Mouse (Mus musculus) mesoderm, embryonic 11.5 days (tissue): ENCODE results near the gene Crybg3.

ENCODE experiments used
- DNase-seq: peaks from one replicate; pipeline ENCODE4 v3.0.0-alpha.2; 2012; ENCODE audit warnings: low read depth, low spot score

Gene Crybg3

DNA sequence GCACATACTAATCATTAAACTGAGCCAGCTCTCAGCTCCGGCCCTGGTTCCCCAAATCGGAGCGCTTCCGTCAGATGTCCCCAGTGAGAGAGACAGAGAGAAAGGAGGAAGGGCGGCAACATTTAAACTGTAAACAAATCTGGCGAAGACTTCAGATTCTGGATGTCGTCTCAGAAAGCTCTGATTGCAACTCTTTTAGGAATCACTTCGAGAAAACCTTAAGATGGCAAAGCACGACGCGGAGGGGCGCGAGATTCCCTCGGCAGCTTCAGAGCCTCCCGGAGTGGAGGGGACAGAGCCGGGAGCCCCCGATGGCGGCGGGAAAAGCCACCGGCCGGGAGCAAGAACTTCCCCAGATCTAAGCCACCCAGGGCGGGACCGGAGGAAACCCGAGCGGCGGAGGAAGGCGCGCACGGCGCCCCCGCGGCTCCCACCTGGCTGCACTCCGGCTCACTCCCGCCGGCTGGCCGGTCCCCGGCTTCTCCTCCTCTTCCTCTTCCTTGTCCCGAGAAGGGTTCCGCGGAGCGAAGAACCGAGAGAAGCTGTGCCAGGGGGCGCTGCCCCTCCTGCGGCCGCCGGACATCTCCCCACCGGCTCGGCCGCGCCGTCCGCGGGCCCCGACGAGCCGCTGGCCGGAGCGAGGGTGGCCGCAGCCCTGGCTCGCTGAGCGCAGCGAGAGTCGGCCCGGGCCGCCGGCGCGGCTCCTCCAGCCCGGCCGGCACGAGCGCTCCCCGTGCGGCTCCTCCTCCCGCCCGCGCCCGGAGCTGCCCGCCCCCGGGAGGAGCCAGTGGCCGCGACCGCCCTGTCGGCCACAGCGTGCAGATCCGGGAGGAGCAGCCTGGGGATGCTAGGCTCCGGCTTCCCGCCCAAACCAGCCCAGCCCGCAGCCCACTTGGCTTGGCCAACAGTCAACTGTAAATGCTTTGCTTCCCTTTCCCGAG is at the start of gene Crybg3:
Crybg3 (minus strand) TSS at position 669 of the 941 bp plus-strand sequence.
- DNase-seq: peak; percentile 76

DNA sequence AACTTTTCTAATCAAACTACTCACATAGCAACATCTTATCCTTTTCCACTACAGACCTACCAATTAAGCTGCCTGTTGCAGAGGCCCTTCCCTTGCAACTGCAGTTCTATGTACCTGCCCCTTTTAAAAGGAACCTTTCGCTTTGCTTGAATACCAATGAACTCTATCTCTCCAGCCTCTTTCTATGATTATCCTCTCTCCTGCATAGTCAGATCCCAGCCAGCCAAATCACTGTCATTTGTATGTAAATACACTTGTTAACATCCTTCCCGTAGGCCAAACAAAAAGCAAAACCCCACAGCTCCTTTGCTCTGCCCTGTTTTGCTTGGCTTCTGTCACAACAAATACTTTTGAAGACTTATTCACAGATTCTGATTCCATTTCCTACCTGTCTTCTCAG is 43.0 kb upstream of the Crybg3 start:
- DNase-seq: no peak

DNA sequence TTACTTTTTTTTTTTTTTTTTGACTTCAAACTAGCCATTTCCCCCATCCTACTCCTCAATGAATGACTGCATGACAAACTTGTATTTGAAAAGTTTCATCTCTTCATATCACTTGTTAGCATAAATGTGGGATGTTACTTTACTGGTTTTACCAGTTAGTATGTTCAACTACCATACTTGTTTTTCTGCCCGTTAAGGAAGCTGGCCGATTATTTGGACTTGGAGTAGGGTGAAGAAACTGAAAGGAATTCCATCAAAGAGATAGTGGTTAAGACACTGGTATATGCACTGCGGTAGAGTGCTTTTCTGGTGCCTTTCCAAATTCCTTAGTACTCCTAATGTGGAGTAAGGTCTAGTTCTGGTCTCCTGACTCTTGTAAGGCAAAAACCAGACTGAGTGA is 39.2 kb upstream of the Crybg3 start:
- no peak for DNase-seq

DNA sequence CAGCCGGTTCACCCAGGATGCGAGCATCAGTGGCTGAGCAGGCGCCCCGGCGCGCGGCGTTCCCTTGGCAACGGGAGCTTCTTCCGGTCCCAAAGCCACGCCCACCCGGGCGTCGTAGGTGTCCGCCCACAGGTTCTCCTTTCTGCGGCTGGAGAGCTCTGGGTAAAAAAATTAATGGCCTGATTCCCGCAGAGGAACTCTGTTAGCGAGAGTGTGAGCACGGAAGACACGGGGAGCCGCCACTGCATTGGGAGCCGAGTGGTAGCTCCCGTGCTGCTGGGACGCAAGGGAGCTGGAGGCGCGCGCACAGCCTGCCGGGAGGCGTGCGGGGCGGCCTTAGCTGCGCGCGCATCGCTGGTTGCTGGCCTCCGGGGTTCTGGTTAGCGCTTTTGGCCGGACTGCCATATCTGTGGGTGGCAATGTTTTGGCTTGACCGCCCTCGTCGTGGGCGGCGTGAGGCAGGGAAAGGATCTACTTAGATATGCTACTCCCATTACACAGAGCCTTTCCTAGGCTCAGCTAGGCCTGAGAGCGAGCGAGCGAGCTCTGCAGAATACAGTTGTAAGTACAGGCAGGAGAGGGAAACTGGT is 38.4 kb upstream of the Crybg3 start, which contains the start of gene Arl6:
Arl6 (minus strand) TSS at position 290 of the 590 bp plus-strand sequence.
- DNase-seq: peak; percentile 94

DNA sequence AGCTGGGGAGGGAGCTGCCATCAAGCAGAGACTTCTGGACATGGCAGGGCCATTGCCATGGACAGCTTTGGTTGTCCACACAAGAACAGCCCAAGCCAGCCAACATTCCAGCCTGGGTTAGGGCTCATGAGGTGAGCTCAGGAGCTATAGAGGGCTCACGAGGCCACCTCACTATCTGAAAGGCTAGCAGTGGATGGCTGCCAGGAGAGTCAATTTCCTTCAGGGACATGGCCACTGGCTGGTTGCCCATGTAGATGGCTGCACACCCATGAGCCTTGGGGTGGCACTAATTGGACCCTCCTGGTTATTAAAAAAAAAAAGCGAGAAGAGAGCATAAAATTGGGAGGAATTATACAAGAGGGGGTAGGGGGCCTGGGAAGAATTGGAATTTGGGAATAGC is 33.8 kb upstream of the Crybg3 start:
- DNase-seq: no peak

DNA sequence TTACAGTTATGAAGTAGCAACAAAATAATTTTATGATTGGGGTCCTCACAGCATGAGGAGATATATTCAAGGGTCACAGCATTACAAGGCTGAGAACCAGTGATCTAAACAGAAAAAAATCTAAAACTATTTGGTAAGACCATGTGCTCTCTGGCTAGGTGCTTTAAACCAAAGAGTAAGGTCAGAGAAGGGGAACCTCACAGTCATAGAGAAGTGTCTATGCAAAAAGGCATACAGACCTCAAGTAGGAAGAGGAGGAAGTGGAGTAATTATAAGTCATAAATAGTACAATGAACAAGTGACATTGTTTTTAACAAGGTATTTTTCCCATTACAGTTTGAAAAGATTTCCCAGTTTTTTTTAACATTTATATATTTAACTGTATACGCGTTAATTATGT is 20.8 kb upstream of the Crybg3 start:
- no peak for DNase-seq

DNA sequence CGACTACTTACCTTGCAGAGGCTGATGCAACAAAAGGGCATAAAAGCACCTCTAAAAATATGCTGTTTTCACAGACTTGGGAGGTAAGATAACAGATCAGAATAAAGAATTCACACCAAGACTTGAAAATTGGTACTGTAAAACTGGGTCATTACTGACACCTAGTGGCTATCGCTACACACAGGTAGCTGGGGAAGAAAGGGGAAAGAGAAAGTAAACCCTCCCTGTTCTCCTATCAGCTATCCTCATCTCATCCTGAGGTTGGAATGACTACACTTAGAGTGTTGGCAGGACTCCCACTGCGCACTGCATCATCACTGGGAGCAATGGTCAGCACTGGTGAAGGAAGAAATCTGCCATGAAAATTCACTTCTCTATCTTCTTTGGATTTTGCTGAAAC is 16.4 kb upstream of the Crybg3 start:
- peak; percentile 44 for DNase-seq

DNA sequence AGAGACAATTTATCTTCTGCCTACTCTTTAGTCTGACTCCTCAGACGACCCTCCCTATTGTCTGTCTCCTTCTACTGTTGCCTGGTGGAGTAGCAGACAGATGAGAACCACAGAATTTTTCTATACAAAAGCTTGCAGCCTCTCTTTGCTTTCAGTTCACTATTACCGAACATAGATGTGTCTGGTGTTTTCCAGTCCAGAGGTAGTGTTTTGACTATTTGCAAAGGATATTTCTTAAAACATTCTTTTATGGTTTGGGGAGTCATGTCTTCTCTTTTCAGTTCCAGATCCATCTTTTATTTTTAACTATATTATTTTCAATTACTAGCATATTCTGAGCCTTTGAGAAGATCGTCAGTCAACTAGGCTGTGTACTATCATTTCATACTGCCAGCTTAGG is 14.9 kb upstream of the Crybg3 start:
- no peak for DNase-seq

DNA sequence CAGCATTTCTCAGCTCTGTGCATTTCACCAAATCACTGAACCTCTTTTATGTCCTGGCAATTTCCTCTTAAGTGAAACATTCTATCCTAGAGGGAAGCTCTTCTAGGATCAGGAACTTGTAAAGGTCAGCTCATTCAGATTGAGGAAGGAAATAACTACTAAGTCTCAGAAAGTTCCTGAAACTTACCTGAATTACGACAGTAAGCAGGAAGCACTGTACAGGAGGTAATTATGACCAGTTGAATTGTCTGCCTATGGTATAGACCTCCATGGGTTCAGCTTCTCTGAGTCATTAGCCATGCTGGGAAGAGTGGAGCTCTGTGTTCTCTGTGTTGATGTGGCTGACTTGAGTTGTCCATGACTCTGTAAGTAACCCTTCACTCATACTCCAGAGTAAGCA is 10.0 kb upstream of the Crybg3 start:
- DNase-seq: no peak

DNA sequence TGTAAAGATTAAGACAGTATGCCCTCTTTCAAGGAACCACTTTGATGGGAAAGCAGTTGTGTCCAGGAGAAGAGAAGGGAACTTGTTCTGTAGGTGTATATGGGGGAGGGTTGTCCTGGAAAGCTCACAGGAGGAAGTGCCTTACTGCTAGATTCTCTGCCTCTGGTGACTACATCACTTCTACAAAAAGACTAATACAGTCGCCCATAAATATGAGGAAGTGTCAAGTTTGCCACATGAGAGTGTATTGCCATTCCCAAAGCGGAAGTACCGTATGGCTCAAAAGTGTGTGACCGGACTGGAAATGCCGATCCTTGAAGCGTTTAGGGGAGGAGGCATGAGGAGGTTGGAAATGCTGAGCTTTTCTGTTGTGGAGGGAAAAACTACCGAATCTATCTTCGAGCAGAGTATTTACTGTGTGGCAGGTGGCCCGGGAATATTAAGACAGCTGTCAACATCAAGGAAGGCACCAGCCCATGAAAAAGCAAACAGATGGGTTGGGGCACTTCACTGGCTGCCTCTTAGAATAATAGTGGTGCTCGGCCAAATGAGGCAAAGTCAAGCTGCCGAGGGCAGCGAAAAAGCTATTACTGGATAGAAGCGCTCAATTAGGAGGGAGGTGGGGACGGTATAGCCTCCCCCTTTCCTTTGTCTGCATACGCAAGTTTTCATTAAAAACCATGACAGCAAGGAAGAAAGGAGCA is 3.5 kb upstream of the Crybg3 start:
- peak; percentile 55 for DNase-seq

DNA sequence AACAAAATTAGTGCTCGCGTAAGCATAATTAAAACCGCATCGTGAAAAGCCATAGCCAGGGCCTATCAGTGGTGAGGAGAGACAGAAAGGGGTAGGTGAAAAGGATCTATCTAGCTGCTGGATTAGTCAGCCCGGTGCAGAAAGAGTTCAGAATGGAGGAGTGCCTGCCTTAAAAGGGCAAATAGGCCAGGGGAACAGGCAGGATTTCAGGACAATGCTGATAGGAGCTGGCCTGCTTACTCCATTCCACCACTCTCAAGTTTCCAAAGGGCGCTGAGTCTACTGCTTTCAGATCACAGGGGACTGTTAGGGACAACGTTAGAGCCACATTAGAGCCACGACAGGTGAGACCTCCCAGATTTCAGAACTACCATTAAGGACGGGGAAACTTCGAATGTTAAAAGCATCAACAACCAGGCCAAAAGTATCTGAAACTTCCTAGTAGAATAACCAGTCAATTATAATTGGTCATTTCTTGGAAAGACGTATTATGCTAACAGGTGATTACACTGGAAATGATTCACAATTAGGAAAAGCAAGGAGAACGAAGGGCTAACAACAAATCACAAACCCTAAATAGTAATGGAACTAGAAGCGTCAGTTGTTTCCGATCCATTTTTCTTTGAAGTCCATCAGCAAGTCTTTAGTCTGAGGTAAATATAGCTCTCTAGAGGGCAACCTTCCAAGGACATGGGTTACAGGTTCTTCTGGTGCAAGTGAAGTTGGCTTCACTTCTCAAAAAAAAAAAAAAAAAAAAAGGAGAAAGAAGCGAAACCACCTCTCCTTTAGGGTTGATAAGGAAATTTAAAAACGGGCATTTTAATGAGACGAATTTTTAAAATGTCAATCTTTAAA is 1.1 kb downstream of the Crybg3 start:
- no peak for DNase-seq

DNA sequence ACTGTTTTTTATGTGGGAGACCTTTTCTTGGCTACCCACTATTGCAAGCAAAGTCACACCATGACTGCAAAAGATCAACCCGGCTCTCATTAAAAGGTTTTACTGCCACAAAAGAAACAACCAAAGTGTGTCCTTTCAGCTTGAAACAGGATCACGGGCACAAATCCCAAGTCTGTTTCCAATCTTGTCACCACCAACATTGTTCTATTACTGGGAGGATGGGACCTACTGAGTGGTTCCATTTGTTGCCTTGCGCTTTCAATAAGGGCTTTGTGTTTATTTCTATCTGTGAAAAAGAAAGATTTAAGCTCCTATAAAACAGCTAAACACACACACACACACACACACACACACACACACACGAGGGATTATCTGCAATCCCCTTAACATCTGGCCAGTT is 1.8 kb downstream of the Crybg3 start:
- no peak for DNase-seq

DNA sequence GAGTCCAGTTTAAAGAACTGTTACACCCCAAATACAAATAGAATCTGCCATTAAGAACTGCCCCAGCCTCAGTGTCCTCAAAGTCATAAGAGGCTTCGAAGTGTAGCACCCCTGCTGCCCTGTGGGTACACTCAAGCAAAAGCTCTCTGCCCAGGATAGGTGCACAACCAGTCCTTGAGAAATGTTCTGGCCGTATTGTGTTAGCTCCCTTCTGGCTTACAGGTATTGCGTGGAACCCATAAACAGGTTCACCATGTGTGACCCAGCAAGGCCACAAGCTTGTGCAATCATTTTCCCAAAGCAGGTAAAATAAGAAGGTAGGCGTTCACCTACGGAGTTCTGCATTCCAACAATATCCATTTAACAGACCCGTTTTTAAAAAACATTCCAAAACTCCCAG is 3.5 kb downstream of the Crybg3 start:
- DNase-seq: no peak

DNA sequence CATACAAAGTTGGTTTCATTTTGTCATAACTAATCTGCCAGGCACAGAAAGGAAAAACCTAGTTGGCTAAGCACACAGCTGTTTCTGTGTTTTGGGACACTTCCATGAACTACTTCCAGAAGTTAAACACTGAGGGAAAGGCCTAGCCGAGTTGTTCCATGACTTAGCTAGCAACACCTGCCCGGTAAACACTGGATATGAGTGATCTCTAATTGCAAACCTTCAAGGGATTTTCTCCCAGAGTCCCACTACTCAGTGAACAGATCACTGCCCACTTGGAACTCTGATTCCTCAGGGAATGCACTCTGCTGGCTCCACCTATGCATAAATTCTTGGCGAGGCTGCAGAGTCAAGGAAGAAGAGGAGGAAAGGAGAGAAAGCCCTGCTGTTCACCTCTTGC is 6.1 kb downstream of the Crybg3 start:
- no peak for DNase-seq

DNA sequence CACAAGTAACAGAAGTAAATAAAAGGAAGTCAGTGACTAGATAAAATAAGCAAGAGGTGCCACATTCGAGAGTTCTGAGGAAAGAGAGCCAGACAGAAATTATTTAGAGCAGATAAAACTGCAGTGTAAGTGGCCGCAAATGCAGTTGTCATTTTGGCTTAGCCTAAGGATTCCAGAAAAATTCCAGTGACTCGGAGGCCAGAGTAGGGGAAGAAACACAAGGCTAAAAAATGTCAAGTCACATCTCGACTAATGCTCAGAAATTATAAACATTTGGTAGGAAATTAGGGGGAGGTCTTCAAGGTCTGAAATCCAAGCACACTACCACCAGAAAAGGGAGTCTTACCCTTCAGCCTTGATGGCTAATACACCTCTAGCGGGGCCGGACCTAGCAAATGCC is 10.0 kb downstream of the Crybg3 start:
- DNase-seq: no peak

DNA sequence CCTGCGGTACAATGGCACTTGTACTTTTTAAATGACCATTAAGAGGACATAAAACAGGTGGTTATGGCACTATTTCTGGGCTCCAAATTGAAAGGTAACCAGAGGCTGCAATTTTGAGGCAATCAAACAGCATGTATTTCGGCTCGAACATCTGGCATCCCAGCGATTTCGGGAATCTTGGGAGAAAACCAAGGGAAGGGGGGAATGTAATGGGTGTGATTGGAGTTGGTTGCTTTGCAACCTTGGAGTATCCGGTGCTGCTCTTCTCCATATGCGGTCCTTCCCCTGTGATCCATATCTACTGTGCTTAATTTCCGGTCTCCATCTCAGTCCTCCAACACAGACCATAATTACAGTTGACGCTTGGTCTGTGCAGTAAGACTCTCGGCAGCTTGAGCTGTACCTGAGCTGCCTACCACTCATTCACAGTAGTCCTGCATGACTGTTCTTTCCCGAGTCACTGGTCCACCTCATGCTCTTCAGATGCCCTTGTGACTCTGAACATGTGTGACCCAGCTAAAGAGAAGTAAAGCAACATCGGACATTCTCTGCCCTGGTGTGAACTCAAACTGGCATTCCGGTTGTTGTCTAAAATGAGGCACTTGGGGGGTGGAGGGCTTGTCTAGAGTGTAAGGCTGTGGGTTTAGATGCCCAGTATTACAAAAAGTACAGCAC is 12.3 kb downstream of the Crybg3 start:
- DNase-seq: no peak

DNA sequence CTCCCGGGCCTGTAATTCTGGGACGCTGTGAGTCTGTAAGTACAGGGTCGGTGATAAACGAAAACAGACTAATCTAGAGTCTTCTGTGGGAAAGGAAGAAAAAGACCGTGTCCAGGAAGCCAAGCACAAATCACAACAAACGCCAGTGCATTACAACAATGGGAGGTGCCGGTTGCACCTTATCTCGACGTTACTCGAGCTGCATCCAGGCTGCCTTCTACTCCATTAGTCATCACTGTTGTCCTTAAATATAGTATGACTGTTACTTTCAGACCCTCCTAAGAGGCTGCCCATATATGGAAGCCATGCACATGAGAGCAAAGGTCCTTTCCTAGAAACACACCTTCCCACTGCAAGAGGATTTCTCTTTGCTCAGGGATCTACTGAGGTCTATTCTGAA is 13.0 kb downstream of the Crybg3 start:
- DNase-seq: no peak

DNA sequence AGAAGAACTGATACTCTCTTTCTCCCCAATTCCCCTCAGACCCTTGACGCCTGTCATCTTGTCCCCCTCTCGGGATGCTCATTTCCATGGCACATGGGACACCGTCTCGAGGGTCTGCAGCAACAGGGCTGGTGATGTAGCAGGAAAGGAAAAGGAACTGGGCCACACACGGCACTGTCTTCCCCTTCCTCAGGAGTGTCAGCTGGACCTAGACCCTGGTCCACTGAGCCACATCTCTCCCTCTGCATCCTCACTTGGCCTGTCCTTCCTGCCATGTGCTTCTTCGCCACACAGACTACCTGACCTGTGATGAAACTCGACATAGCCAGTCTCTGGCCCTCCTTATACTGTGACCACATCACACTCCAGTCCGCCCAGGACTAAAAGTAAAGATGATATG is 13.9 kb downstream of the Crybg3 start:
- DNase-seq: no peak

DNA sequence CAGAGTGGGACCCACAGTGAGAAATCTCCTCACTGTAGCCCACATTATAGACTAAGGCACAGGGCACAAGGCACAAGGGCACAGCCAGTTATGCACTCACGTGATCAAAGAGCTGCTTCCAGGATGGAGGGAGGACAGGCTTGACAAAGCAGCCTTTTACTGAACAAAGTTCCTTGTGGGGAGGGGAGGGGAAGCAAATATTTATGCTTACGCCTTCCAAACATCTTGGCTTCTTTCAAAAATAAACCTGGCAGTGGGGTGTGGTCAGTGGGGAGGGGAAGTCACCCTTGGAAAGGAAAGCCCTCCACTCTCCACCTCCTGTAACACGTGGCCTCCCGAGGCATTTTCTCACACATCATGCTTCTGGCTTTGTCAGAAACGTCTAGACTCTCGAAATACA is 14.5 kb downstream of the Crybg3 start:
- no peak for DNase-seq

DNA sequence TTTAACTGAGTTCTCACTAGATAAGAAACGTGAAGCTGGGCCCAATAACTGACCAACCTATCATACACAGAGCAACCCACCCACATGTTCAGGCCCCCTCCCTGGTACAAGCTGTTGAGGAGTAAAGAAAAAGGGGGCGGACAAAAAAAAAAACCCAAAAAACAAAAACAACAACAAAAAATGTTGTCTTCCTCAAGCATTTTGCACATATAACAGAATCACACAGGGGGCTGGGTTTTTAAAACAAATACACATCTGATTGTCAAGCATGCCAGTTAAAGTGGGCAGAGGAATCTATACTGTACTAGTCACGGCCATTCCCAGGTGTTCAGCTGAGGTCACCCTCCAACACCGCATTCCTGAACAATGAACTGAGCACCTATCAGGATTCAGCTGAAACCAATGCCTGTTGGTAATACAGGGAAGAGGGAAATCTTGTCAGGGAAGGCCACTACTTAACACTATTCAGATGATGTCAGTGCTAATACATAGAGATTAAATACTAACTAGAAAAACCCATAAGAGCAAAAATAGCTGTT is 15.0 kb downstream of the Crybg3 start:
- DNase-seq: no peak

DNA sequence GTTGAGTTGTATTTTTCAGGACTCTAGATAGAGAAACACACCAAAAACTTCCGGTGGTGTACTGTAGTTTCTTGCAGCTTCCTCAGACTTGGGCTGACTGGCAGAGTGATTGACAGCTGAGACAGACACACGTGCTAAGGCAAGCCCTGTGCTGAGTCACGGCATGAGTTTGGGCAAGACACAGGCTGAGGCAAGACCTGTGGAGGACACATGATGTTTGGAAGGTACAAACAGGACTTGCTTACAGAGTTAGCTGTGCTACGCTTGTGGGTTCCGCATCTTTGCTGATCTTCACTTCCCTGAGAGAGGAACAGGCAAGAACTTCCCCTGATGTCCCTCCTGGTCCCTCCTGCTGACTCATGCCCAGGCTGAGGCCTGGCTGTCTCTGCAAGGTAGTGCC is 17.3 kb downstream of the Crybg3 start:
- DNase-seq: no peak
